In the genomic region with DNA sequence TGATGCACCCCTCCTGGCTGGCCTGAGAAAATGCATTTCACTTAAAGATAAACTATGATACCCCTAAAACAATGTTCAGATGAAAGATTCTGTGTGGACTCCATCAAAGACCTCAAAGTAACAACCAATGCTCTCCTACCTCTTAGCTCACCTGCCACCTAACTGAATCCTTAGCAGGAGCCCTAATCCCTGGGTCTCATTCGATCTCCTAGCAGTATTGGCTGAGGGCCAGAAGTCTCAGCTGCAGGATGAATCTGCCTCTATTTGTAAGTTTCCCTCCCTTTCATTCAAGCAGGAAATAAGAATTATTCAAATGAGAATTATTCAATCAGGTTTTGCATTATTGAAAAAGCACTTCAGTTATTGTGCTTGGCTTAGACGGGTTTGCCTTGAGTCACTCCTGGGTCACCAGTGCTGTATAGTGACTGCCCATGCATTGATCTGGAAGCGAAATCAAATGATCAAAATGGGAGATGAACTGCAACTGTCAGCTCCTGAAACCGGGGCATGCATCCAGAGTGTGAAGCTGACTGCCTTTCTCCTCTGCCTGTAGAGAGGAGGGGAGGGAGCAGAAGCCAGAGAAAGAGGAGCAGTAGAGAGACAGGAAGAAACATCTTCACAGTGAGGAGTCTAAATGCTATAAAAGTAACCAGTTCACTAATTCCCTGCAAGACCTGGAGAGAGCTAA, we compare ENCODE assay signal across 12 mouse cellular contexts.
DNase-seq lines count a peak whose midpoint lies in the region; ATAC-seq lines count a peak whose summit lies in the region.
"Had no signal": no experiment of that assay in that cellular context is flagged by ENCODE, and none has a peak within 500 bp of the region (broad histone marks: within the 10 kb centered on the region; RNA-seq: fewer than 3 reads in every experiment).

No protein-coding gene starts in this region.

- no peaks in the 10 kb centered on the region for H3K4me1 ChIP-seq in midbrain, embryonic 11.5 days (ENCODE audit: control insufficient read depth, insufficient read depth, low read length)
- no peaks in the 10 kb centered on the region for H3K4me1 ChIP-seq in midbrain, embryonic 10.5 days
- peaks cover 10% of the 10 kb centered on the region for H3K4me1 ChIP-seq in hindbrain, embryonic 15.5 days (replicated peaks)
- peaks cover 9% of the 10 kb centered on the region for H3K4me1 ChIP-seq in neural tube, embryonic 15.5 days
- H3K4me1 ChIP-seq: liver, embryonic 12.5 days had no signal

- H3K27me3 ChIP-seq in midbrain, embryonic 11.5 days (ENCODE audit: control insufficient read depth, insufficient read depth, low read length), result no peaks in the 10 kb centered on the region
- no peaks in the 10 kb centered on the region for H3K27me3 ChIP-seq in midbrain, embryonic 10.5 days (ENCODE audit: low read depth, poor library complexity, severe bottlenecking)
- no peaks in the 10 kb centered on the region for H3K27me3 ChIP-seq in hindbrain, embryonic 15.5 days
- H3K27me3 ChIP-seq in neural tube, embryonic 15.5 days (replicated peaks), result no peaks in the 10 kb centered on the region
- H3K27me3 ChIP-seq: liver, embryonic 12.5 days had no signal

- H3K36me3 ChIP-seq in midbrain, embryonic 11.5 days (ENCODE audit: control insufficient read depth, insufficient read depth, low read length), result no peaks in the 10 kb centered on the region
- H3K36me3 ChIP-seq in midbrain, embryonic 10.5 days, result no peaks in the 10 kb centered on the region
- H3K36me3 ChIP-seq in hindbrain, embryonic 15.5 days, result no peaks in the 10 kb centered on the region
- no peaks in the 10 kb centered on the region for H3K36me3 ChIP-seq in neural tube, embryonic 15.5 days
- H3K36me3 ChIP-seq: liver, embryonic 12.5 days had no signal

- no peak overlapping the region for H3K9ac ChIP-seq in midbrain, embryonic 11.5 days (ENCODE audit: low read length)
- H3K9ac ChIP-seq in hindbrain, embryonic 15.5 days, result no peak overlapping the region
- H3K9ac ChIP-seq in neural tube, embryonic 15.5 days (replicated peaks), result no peak overlapping the region
- H3K9ac ChIP-seq: liver, embryonic 12.5 days had no signal

- no peak overlapping the region for H3K4me3 ChIP-seq in midbrain, embryonic 11.5 days (ENCODE audit: low read depth, low read length)
- no peak overlapping the region for H3K4me3 ChIP-seq in midbrain, embryonic 10.5 days
- H3K4me3 ChIP-seq in hindbrain, embryonic 15.5 days, result no peak overlapping the region
- no peak overlapping the region for H3K4me3 ChIP-seq in neural tube, embryonic 15.5 days (replicated peaks)
- H3K4me3 ChIP-seq: heart, adult 2 months; liver, embryonic 12.5 days had no signal

- H3K4me2 ChIP-seq in midbrain, embryonic 11.5 days, result no peak overlapping the region
- no peak overlapping the region for H3K4me2 ChIP-seq in hindbrain, embryonic 15.5 days
- H3K4me2 ChIP-seq in neural tube, embryonic 15.5 days, result no peak overlapping the region
- H3K4me2 ChIP-seq: liver, embryonic 12.5 days had no signal

- 0 out of 2 replicates have a peak, but pooled peaks have one; percentile 48 for ATAC-seq in midbrain, embryonic 11.5 days (ENCODE audit: low FRiP score)
- peak; percentile 47; the same call in 1 of the 2 replicates for ATAC-seq in hindbrain, embryonic 15.5 days (ENCODE audit: low FRiP score, low read depth)
- ATAC-seq in neural tube, embryonic 15.5 days (ENCODE audit: low FRiP score), result peak; percentile 53; the same call in 1 of the 2 replicates
- ATAC-seq in erythroid progenitor cell, adult 5-6 weeks (replicated peaks; ENCODE audit: low FRiP score, poor library complexity, severe bottlenecking), result no peak
- ATAC-seq: liver, embryonic 12.5 days had no signal

- 68% methylated on average over 4 of the region's 4 CpGs for WGBS in midbrain, embryonic 11.5 days
- WGBS in midbrain, embryonic 10.5 days, result 70% methylated on average over 4 of the region's 4 CpGs
- WGBS in hindbrain, embryonic 15.5 days, result 26% methylated on average over 4 of the region's 4 CpGs
- 28% methylated on average over 4 of the region's 4 CpGs for WGBS in neural tube, embryonic 15.5 days

- no peaks in the 10 kb centered on the region for H3K9me3 ChIP-seq in midbrain, embryonic 11.5 days (ENCODE audit: control insufficient read depth, low read length)
- H3K9me3 ChIP-seq in midbrain, embryonic 10.5 days (replicated peaks), result no peaks in the 10 kb centered on the region
- H3K9me3 ChIP-seq in hindbrain, embryonic 15.5 days, result no peaks in the 10 kb centered on the region
- H3K9me3 ChIP-seq in neural tube, embryonic 15.5 days (replicated peaks), result no peaks in the 10 kb centered on the region
- H3K9me3 ChIP-seq: liver, embryonic 12.5 days had no signal

- DNase-seq in midbrain, embryonic 11.5 days (ENCODE audit: low spot score, missing footprints), result no peak
- no peak for DNase-seq in midbrain, embryonic 10.5 days (ENCODE audit: low spot score)
- peak; percentile 57 to 62 for DNase-seq in cerebellum, postnatal 14 days
- DNase-seq in spleen, adult 12 weeks (ENCODE audit: low spot score), result no peak
- DNase-seq: adrenal gland, adult 8-10 months; heart, adult 2 months; heart, postnatal 10 days; kidney, adult 11 months had no signal

- no peak overlapping the region for H3K27ac ChIP-seq in midbrain, embryonic 11.5 days (ENCODE audit: low read depth, low read length)
- no peak overlapping the region for H3K27ac ChIP-seq in midbrain, embryonic 10.5 days (replicated peaks)
- H3K27ac ChIP-seq in hindbrain, embryonic 15.5 days (replicated peaks), result peak overlapping the region; percentile 62
- H3K27ac ChIP-seq in neural tube, embryonic 15.5 days (replicated peaks), result 0 out of 2 replicates have a peak overlapping the region, but pooled peaks have one; percentile 28
- H3K27ac ChIP-seq: heart, adult 2 months; liver, embryonic 12.5 days had no signal

Comparison
In these comparisons a context has a peak if more than half of its experiments do, and no peak if none do; other contexts are left out.
1. DNase-seq: peak in cerebellum, postnatal 14 days (2 of 2); none in midbrain, embryonic 11.5 days (single experiment), midbrain, embryonic 10.5 days (single experiment) and spleen, adult 12 weeks (single experiment).
2. H3K27ac ChIP-seq: peak in hindbrain, embryonic 15.5 days (single experiment) and neural tube, embryonic 15.5 days (single experiment); none in midbrain, embryonic 11.5 days (single experiment) and midbrain, embryonic 10.5 days (single experiment).